Mouse (Mus musculus) small intestine, adult 2 months (tissue): ENCODE results near the gene Mgp.

ENCODE experiments used
- CTCF ChIP-seq: fragments of 200-500 bp; IDR thresholded peaks from 2 replicates; pipeline ENCODE4 v1.5.1; 2012; ENCODE audit warnings: low read depth, mild to moderate bottlenecking, control low read depth, inconsistent platforms, low read length, moderate library complexity, mixed read lengths; ENCODE audit not compliant: insufficient replicate concordance, insufficient read length; ENCODE audit errors: extremely low read depth
- POLR2A ChIP-seq: fragments of 200-500 bp; IDR thresholded peaks from 2 replicates; pipeline ENCODE4 v1.6.1; 2012; ENCODE audit warnings: low read depth, mild to moderate bottlenecking, control low read depth, inconsistent platforms, low read length, moderate library complexity

DNA sequence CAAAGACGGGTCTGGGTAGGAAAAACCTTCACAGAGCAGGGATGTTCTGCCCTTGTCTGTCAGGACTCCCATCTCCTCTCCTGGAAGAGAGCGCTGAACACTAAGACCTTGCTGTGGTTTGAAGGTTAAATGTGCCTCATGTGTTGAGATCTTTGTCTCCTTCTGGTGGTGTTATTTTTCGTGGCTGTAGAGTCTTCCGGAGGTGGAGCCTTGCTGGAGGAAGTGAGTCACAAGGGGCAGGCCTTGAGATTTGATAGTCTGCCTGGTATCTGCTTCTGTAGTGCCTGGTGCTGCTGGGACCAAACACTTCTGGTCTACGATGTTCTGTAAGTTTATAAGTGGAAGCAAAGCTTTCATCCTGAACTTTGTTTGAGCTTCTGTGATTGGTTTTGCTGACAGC lies 26.7 kb downstream of the Mgp start:
- TF ChIP-seq CTCF = no peak
- no peak for TF ChIP-seq POLR2A
